Mouse (Mus musculus) megakaryocyte, embryonic 14.5 days (primary cell): ENCODE results near the gene Olfr191.
"Not testable (repeated sequence)": the region's sequence is repeated elsewhere in the genome, so short reads cannot be mapped to it uniquely, and the experiment has no call there.

Experiments
- FLI1 ChIP-seq: IDR thresholded peaks from 2 replicates; pipeline ENCODE4 v1.6.1; 2012; ENCODE audit warnings: low read length, inconsistent platforms, mixed read lengths
- GATA1 ChIP-seq: IDR thresholded peaks from 3 replicates; pipeline ENCODE4 v1.6.1; 2012; ENCODE audit warnings: mixed read lengths, low read length, inconsistent platforms, borderline replicate concordance

DNA sequence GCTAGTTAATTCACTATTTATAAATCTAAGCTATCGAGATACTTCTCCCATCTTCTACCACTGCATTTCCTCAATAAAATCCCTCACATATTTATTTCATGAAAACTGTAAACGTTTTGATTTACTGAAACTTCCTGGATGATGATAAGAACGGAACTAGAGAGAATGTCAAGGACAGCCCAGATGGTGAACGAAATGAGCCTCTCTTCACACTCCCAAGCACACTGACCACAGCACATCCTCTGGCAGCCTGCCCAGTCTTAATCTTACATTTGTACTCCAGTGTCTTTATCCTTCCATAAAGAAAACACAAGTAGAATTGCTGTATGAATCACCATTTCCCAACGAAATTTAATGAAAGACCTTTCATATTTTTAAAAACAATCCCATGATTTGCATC, 18.9 kb upstream of the Olfr191 start:
- TF ChIP-seq GATA1, FLI1: not testable (repeated sequence)
